Mouse (Mus musculus): ENCODE data around the gene Pramef8.
A peak's percentile ranks its signal among the peaks of the same experiment; 100 is the strongest.

- TF ChIP-seq CTCF (IDR thresholded peaks at IDR 0.05; ENCODE audit: low read depth) (peak; percentile 28), EP300 (IDR thresholded peaks at IDR 0.05; ENCODE audit: low read depth) (no peak)
Measured at GRCm38 (mm10) chr4:143388955-143389702, 23.1 kb upstream of the Pramef8 start.
